Mouse (Mus musculus) liver, embryonic 12.5 days (tissue): ENCODE measurements around the gene Olfr1124. TPM values are rescaled to one million over a fixed set of nuclear protein-coding genes. Genes with fewer than 3 reads are reported as not detected.
"Not testable (repeated sequence)": the region's sequence is repeated elsewhere in the genome, so short reads cannot be mapped to it uniquely, and the experiment has no call there.

ENCODE experiments used
- ATAC-seq: fragments of 200-750 bp; cut with Nextera tagmentation; 2 replicates; pipeline ENCODE4 v1.8.0; 2017; ENCODE audit warnings: moderate number of reproducible peaks, mild to moderate bottlenecking, moderate library complexity
- H3K27ac ChIP-seq: fragments of 300-500 bp; sonication (generic); 2 replicates; pipeline ENCODE4 v1.5.1; 2016; ENCODE audit warnings: mild to moderate bottlenecking
- H3K27me3 ChIP-seq: fragments of 300-500 bp; sonication (generic); replicated peaks from 2 replicates; pipeline ENCODE4 v1.6.1; 2016; ENCODE audit warnings: mild to moderate bottlenecking, moderate library complexity
- H3K36me3 ChIP-seq: fragments of 300-500 bp; sonication (generic); 2 replicates; pipeline ENCODE4 v1.6.1; 2016; ENCODE audit warnings: mild to moderate bottlenecking, moderate library complexity
- H3K4me1 ChIP-seq: fragments of 300-500 bp; sonication (generic); 2 replicates; pipeline ENCODE4 v1.6.1; 2016
- H3K4me2 ChIP-seq: fragments of 300-500 bp; sonication (generic); 2 replicates; pipeline ENCODE4 v1.6.1; 2016; ENCODE audit warnings: mild to moderate bottlenecking, moderate library complexity
- H3K4me3 ChIP-seq: fragments of 300-500 bp; sonication (generic); 2 replicates; pipeline ENCODE4 v1.5.1; 2016; ENCODE audit warnings: mild to moderate bottlenecking, moderate library complexity
- H3K9ac ChIP-seq: fragments of 300-500 bp; sonication (generic); 2 replicates; pipeline ENCODE4 v1.6.1; 2016; ENCODE audit warnings: mild to moderate bottlenecking, moderate library complexity
- H3K9me3 ChIP-seq: fragments of 300-500 bp; sonication (generic); replicated peaks from 2 replicates; pipeline ENCODE4 v1.6.1; 2016; ENCODE audit warnings: mild to moderate bottlenecking, moderate library complexity
- whole genome bisulfite sequencing: fragments of 180-500 bp; shearing (Covaris S2); methylation state at CpG from one replicate; pipeline ENCODE4 v1.1.7; 2016; ENCODE audit not compliant: insufficient replicate concordance; 5-methylcytosine and 5-hydroxymethylcytosine counted together
- polyA plus RNA-seq: library from polyadenylated mRNA; unstranded; fragments of >200 nt; fragmentation: Nextera tagmentation; extraction: Ambion mirVana; gene quantifications from 2 replicates; pipeline ENCODE4 v1.2.1, GENCODE M21; 2016

The Olfr1124 gene
- polyA plus RNA-seq, result 0.05 TPM in 1 of 2 replicates, not detected in the other

GRCm38 (mm10) chr2:87429975-87430374, at the start of gene Olfr1124:
TSS of gene Olfr1124 (plus strand) at chr2:87430275.
- no peak within 1 kb of the TSS for H3K27ac ChIP-seq
- no peak for ATAC-seq
- H3K27me3 ChIP-seq, result no peaks in the 10 kb centered on the region
- H3K36me3 ChIP-seq, result no peaks in the 10 kb centered on the region
- H3K9me3 ChIP-seq, result no peaks in the 10 kb centered on the region
- H3K4me2 ChIP-seq, result no peak within 1 kb of the TSS
- H3K9ac ChIP-seq, result no peak within 1 kb of the TSS
- H3K4me3 ChIP-seq, result no peak within 1 kb of the TSS
- no peaks in the 10 kb centered on the region for H3K4me1 ChIP-seq
- WGBS, result 79% methylated on average over 1 of the region's 1 CpGs

DNA sequence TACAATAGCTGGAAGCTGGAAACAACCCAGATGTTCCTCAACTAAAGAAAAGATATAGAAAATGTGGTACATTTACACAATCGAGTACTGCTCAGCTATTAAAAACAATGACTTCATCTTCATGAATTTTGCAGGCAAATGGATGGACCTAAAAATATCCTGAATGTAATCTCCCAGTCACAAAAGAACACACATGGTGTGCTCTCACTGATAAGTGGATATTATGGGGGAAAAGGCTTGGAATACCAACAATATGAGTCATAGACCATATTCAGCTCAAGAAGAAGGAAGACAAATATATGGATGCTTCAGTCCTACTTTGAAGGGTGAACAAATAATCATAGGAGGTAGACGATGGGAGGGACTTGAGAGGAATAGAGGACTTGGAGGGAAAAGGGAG, 46.1 kb upstream of the Olfr1124 start:
- no peak overlapping the region for H3K27ac ChIP-seq
- 54% methylated on average over 2 of the region's 2 CpGs for WGBS
- H3K4me1 ChIP-seq, result no peaks in the 10 kb centered on the region
- H3K36me3 ChIP-seq, result no peaks in the 10 kb centered on the region
- H3K4me3 ChIP-seq, result no peak overlapping the region
- H3K4me2 ChIP-seq, result no peak overlapping the region
- ATAC-seq, result no peak
- H3K27me3 ChIP-seq, result no peaks in the 10 kb centered on the region
- H3K9ac ChIP-seq, result no peak overlapping the region
- H3K9me3 ChIP-seq, result no peaks in the 10 kb centered on the region

GRCm38 (mm10) chr2:87385549-87385948, 44.5 kb upstream of the Olfr1124 start, which contains the start of gene Olfr1122:
TSS of gene Olfr1122 (plus strand) at chr2:87385849.
- Histone ChIP-seq H3K9ac (no peak within 1 kb of the TSS), H3K4me1 (no peaks in the 10 kb centered on the region), H3K4me3 (no peak within 1 kb of the TSS), H3K36me3 (no peaks in the 10 kb centered on the region), H3K27me3 (no peaks in the 10 kb centered on the region), H3K9me3 (no peaks in the 10 kb centered on the region), H3K27ac (no peak within 1 kb of the TSS), H3K4me2 (no peak within 1 kb of the TSS)
- 75% methylated on average over 2 of the region's 2 CpGs for WGBS
- ATAC-seq, result no peak

GRCm38 (mm10) chr2:87393605-87394004, 36.5 kb upstream of the Olfr1124 start:
- not testable (repeated sequence) for H3K27ac ChIP-seq, ATAC-seq, H3K9me3 ChIP-seq, H3K4me1 ChIP-seq, H3K4me2 ChIP-seq, H3K27me3 ChIP-seq, H3K9ac ChIP-seq, H3K36me3 ChIP-seq, H3K4me3 ChIP-seq
- 81% methylated on average over 5 of the region's 5 CpGs for WGBS

GRCm38 (mm10) chr2:87394686-87395085, 35.4 kb upstream of the Olfr1124 start:
- H3K9me3 ChIP-seq, H3K36me3 ChIP-seq, ATAC-seq, H3K4me3 ChIP-seq, H3K4me1 ChIP-seq, H3K4me2 ChIP-seq, H3K9ac ChIP-seq, H3K27me3 ChIP-seq, H3K27ac ChIP-seq: not testable (repeated sequence)
- WGBS, result 69% methylated on average over 7 of the region's 7 CpGs

DNA sequence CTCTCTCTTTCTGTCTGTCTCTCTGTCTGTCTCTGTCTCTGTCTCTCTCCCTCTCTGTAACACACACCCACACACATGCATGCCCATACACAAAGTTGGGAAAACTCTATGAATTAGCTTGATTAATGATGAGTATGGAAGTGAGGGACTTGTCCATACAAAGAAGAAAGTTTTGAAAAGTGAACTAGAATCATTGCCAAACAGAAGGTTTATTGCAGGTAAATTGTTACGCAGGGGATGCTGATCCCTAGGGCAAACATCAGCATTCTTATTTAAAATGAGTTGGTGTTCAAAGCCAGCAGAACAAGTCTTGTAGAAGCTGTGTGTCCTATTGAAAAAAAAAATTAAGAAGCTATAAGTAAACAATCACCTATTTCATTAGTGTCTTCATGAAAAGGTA, 13.7 kb upstream of the Olfr1124 start, which contains the start of gene Olfr1123:
Gene Olfr1123 (plus strand): TSS at position 301 of the 400 bp plus-strand sequence.
- 69% methylated on average over 1 of the region's 1 CpGs for WGBS
- Histone ChIP-seq H3K36me3 (no peaks in the 10 kb centered on the region), H3K4me1 (no peaks in the 10 kb centered on the region), H3K9ac (no peak within 1 kb of the TSS), H3K9me3 (no peaks in the 10 kb centered on the region), H3K4me3 (no peak within 1 kb of the TSS), H3K4me2 (no peak within 1 kb of the TSS), H3K27me3 (no peaks in the 10 kb centered on the region), H3K27ac (no peak within 1 kb of the TSS)
- ATAC-seq, result no peak

- no peak for ATAC-seq
- H3K4me2 ChIP-seq, result no peak overlapping the region
- 0 out of 2 replicates have a peak, but pooled peaks cover 3% of the 10 kb centered on the region for H3K9me3 ChIP-seq
- no peaks in the 10 kb centered on the region for H3K4me1 ChIP-seq
- H3K27ac ChIP-seq, result no peak overlapping the region
- H3K36me3 ChIP-seq, result no peaks in the 10 kb centered on the region
- H3K4me3 ChIP-seq, result no peak overlapping the region
- 73% methylated on average over 16 of the region's 16 CpGs for WGBS
- no peak overlapping the region for H3K9ac ChIP-seq
- H3K27me3 ChIP-seq, result no peaks in the 10 kb centered on the region
Observed at GRCm38 (mm10) chr2:87437731-87438130, 7.7 kb downstream of the Olfr1124 start.

GRCm38 (mm10) chr2:87453662-87454061, 23.6 kb downstream of the Olfr1124 start, which contains the start of gene Olfr1126:
TSS of gene Olfr1126 (plus strand) at chr2:87453962.
- H3K27ac ChIP-seq, result no peak within 1 kb of the TSS
- no peaks in the 10 kb centered on the region for H3K27me3 ChIP-seq
- H3K9me3 ChIP-seq, result no peaks in the 10 kb centered on the region
- H3K4me2 ChIP-seq, result no peak within 1 kb of the TSS
- no peaks in the 10 kb centered on the region for H3K4me1 ChIP-seq
- H3K36me3 ChIP-seq, result no peaks in the 10 kb centered on the region
- ATAC-seq, result no peak
- no peak within 1 kb of the TSS for H3K9ac ChIP-seq
- no peak within 1 kb of the TSS for H3K4me3 ChIP-seq

DNA sequence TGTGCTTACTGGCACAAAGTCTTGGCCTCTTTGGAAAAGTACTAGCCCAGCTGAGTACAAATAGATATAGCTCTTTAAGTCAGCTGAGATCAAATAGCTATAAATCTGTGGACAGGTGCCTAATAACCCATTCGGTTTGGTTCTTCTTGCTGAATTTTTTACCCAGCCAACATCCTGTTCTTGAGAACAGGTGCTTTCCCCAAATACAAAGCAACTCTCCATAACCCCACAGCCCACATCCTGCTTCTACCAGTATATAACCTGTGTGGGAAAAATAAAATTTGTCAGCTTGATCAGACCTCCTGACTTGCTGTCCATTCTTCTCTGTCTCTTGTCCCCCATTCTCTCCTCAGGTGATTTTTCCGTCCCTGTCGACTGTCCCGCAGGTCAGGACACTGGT, 31.7 kb downstream of the Olfr1124 start:
- Histone ChIP-seq H3K9me3 (no peaks in the 10 kb centered on the region), H3K4me2 (no peak overlapping the region), H3K36me3 (no peaks in the 10 kb centered on the region), H3K27me3 (no peaks in the 10 kb centered on the region), H3K27ac (no peak overlapping the region), H3K9ac (no peak overlapping the region), H3K4me1 (no peaks in the 10 kb centered on the region), H3K4me3 (no peak overlapping the region)
- WGBS, result 73% methylated on average over 4 of the region's 4 CpGs
- ATAC-seq, result no peak

DNA sequence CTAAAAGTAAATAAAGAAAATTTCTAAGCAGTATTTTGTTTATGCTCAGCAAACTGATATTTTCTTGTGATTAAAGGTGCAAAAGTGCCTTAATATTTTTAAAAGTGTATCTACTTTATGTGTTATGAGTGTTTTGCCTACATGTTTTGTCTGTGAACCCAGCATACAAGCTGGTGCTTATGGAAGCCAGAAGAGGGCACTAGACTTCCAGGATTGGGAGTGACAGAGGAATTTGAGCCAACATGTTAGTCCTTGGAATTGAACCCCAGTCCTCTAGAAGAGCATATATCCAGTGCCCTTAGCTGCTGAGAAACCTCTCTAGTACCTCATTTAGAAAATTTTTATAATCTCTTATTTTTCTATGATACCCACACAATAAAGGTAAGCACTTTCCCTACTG, 50.1 kb downstream of the Olfr1124 start:
- Histone ChIP-seq H3K27me3 (no peaks in the 10 kb centered on the region), H3K9ac (no peak overlapping the region), H3K4me2 (no peak overlapping the region), H3K36me3 (no peaks in the 10 kb centered on the region), H3K9me3 (no peaks in the 10 kb centered on the region), H3K4me3 (no peak overlapping the region), H3K4me1 (no peaks in the 10 kb centered on the region), H3K27ac (no peak overlapping the region)
- ATAC-seq, result no peak

GRCm38 (mm10) chr2:87481158-87481557, 51.1 kb downstream of the Olfr1124 start:
- no peaks in the 10 kb centered on the region for H3K27me3 ChIP-seq
- no peak overlapping the region for H3K4me2 ChIP-seq
- H3K4me1 ChIP-seq, result no peaks in the 10 kb centered on the region
- H3K36me3 ChIP-seq, result no peaks in the 10 kb centered on the region
- WGBS, result 57% methylated on average over 4 of the region's 4 CpGs
- no peaks in the 10 kb centered on the region for H3K9me3 ChIP-seq
- H3K4me3 ChIP-seq, result no peak overlapping the region
- H3K9ac ChIP-seq, result no peak overlapping the region
- no peak overlapping the region for H3K27ac ChIP-seq
- ATAC-seq, result no peak

DNA sequence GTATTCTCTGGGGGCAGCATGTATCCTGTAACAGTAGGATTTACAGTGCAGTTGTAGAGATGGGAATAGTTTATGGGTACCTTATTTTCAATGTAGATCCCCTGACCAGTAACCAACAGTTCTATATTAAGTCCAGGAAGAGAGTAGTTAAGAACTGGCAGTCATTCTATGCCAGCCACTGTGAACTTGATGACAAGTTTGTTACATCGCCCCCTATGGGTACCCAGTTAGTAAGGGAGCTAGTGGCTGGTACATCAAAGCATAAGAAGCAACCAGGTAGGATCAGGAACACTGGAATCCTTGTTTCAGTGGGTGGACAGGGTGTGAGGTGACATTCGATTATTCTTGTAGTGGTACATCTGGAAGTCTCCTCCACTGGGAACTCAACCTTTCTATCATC, 52.2 kb downstream of the Olfr1124 start:
- Histone ChIP-seq H3K9me3 (no peaks in the 10 kb centered on the region), H3K27ac (no peak overlapping the region), H3K27me3 (no peaks in the 10 kb centered on the region), H3K9ac (no peak overlapping the region), H3K4me1 (no peaks in the 10 kb centered on the region), H3K4me2 (no peak overlapping the region), H3K4me3 (no peak overlapping the region), H3K36me3 (no peaks in the 10 kb centered on the region)
- WGBS, result 44% methylated on average over 2 of the region's 2 CpGs
- no peak for ATAC-seq
